Mouse (Mus musculus) retina, adult 2 months (tissue): ENCODE data around the gene Capns1.
"Not testable (repeated sequence)": the region's sequence is repeated elsewhere in the genome, so short reads cannot be mapped to it uniquely, and the experiment has no call there.

ENCODE experiments used
- DNase-seq: peaks from one replicate; pipeline ENCODE4 v3.0.0-alpha.2; 2012; ENCODE audit warnings: low read depth, low spot score

Gene Capns1

DNA sequence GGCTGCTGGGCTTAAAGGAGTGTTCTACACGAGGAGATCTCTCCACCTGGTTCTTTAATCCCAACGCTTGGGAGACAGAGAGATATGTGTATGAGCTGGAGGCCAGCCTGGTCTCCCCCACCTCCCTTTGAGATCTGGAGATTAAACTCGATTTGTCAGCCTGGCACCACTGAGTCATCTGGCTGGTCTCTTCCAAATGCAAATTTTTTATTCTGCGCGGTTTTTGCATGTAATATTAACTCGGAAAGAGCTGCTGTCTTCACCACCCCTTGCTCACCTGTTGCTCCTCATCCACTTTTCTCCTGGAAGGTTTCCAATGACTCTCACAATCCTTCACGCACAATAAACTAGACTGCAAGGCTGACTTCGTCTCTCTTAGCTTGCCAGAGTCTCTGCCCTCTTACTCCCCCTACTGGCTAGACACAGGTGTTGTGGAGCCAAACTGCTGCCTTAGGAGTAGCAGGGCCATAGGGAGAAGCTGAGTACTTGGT, at the start of gene Capns1:
TSS of gene Capns1 (minus strand) at position 331 of the 491 bp plus-strand sequence.
- peak; percentile 67 for DNase-seq

DNA sequence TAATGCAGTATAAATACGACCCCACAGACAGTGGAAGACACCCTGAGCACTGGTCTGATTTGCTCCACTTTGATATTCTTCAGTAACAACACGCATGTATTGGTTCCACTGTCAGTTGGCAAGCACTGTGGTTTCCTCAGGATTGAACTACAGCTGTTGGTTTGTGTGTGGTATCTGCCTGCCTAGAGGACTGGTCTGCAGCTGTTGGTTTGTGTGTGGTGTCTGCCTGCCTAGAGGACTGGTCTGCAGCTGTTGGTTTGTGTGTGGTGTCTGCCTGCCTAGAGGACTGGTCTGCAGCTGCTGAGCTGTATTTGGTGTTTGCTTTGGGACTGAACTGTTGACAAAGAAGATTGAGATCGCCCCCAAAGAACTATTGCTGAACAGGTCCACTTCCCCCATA, 38.8 kb upstream of the Capns1 start:
- DNase-seq: not testable (repeated sequence)

DNA sequence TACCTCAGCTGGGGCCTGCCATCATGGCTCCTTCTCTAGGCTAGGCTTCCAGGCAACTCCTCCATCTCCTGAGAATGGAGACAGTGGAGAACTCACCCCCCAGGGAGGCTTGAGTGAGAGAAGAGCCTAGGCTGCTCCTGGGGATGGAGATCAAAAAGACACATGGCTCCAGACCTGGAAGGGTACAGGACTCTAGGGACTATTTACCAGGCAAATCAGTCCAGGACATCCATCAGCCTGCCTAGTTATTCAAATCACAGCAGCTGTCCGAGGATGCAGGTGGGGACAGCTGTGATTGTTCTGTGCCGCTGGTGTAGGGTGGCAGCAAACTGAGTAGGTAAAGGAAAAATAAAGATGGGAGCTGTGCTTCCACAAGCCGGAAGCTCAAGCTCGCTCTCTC, 37.0 kb upstream of the Capns1 start, which contains the start of gene Ovol3:
TSS of gene Ovol3 (minus strand) at position 101 of the 400 bp plus-strand sequence.
- no peak for DNase-seq

DNA sequence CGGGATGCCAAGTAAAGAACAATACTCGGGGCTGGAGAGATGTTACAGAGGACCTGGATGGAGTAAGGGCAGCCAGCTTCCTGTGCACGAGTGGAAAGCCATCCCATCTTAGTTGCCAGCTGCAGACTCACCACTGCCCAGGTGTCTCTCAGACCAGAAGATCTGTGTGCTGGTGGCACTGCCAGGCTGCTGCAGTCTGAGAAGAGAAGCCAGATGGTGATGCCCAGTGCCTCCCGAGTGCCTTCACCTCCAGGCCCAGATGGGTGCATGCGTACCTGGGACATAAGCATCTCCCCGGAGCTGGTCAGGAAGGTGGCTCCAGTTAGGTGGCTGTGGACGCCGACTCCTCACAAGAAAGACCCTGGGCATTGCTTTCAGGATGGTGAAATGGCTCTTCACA, 36.5 kb upstream of the Capns1 start:
- no peak for DNase-seq

DNA sequence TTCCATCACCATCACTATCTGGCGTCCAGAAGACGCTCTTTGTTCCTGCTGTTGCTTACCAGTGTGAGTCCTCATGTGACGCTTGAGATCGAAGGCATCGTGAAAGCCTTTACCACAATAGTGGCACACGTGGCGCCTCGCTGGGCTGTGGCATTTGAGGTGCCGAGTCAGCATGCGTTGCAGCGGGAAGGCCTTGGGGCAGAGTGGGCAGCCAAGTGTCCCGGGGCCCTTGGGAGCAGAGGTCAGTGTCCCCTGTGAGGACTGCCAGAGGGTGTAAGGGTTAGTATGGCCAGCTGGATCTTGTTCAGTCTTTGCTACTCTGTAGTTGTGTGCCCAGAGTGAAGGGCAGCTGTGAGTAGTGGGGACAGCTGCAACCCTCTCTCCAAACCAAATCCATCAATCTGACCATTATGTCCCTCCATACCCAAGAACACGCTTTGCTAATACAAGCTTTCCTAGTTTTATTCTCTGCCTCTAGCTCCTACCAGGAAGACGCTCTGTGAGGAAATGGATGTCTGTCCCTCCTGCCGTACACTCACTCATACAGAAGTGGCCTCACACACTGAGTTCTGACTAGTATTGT, 35.8 kb upstream of the Capns1 start:
- DNase-seq: no peak

DNA sequence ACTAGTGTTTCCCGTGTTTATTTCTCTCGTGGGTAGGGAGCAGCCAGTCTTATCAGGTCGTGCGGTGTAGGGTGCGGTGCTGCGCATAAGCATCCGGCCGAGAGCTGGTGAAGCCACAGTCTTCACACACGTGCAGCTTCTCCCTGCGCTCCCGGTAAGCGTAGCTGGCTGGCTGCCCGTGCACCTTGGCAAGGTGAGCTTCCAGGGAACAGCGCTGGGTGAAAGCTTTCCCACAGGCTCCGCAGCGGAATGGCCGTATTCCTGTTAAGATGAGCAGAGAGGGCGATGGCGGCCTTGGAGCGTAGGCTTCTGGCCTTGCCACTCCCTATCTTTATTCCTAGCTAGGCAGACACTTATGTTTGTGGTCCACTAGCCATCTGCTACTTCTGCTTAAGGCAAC, 34.8 kb upstream of the Capns1 start:
- DNase-seq: no peak

DNA sequence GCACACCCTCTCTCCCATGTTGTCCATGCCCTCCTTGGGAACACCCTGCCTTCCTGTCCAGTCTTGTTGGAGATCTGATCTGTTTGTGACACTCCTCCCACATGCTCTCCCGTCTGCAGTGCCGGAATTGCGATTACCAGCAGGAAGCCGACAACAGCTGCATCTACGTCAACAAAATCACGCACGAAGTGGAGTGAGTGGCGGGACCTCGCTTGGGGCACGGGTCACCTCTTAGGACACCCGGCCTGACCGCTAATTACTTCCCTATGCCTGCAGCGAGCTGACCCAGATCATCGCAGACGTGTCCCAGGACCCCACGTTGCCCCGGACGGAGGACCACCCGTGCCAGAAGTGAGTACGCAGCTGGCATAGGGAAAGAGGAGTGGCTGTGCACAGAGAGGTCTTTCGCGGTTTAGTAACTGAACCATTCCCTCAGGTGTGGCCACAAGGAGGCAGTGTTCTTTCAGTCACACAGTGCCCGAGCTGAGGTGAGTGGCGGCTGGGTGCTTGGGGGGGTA, 34.1 kb upstream of the Capns1 start:
- no peak for DNase-seq

DNA sequence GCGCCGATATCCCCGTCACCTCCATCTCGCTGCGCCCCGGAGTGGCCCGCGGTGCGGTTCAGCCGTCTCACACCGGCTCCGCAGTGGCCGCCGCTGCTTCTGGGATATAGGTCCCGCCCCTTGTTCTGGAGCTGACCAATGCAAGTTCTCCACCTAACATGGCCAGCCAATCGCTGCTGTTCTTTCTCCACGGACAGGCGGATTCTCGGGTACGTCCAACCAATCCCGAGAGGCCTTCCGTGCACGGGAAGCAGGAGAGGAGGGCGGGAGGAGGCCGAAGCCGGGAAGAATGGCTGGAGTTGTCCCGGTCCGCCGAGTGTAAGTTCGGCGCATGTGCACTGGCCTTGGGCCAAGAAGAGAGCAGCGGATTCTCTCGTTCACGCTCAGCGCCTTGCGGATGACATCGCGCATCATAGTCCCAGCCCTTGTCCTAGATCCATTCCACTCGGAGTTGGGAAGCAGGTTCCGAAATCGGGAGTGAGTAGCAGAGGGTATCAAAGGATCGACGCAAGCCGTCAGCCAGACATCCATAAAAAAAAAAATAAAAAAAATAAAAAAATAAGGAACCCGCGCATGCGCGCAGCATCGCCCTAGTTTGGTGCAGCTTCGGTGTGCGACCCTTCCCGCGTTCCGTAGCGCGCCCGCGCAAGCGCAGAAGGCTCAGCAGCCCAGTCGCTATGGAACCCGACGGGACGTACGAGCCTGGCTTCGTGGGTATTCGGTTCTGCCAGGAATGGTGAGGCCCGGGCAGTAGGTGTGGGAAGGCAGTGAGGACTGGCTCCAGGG, 33.3 kb upstream of the Capns1 start, which contains the start of the genes Polr2i and Tbcb:
TSS of gene Polr2i (plus strand) at position 280 of the 786 bp plus-strand sequence.
TSS of gene Tbcb (minus strand) at position 604 of the 786 bp plus-strand sequence.
- DNase-seq: peak; percentile 97

DNA sequence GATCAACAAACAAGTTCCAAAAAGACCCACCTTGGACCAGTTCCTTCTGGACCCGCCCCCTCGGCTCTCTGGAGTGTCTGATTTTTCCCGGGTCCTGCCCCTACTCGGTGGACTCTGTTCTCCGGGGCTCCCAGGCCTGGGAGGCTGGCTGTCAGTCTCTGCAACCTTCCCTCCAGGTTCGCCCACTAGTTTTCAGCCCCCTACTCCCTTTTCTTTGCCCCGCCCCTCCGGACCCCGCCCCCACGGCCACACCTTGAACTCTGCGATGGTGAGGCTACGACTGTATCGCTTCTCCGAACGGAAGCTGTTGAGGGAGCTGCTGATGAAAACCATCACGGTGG, 32.7 kb upstream of the Capns1 start:
- no peak for DNase-seq

DNA sequence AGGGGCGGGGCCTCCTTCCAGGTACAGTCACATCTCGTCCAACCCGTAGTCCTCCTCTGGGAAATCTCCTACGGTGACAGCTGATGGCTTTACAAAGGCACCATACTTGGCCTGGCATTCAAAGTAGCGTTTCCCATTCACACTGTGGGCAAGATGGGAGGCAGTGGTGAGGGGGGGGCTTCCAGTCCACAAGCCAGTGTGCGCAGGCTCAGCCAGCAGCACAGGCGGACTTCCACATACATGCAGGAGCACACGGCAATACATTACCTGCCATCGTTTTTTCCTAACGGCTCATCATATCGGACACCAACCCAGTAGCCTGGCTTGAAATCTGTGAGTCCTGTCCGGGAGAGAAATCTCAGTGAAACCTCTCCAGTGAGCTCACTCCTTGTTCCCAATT, 25.6 kb upstream of the Capns1 start:
- DNase-seq: no peak

DNA sequence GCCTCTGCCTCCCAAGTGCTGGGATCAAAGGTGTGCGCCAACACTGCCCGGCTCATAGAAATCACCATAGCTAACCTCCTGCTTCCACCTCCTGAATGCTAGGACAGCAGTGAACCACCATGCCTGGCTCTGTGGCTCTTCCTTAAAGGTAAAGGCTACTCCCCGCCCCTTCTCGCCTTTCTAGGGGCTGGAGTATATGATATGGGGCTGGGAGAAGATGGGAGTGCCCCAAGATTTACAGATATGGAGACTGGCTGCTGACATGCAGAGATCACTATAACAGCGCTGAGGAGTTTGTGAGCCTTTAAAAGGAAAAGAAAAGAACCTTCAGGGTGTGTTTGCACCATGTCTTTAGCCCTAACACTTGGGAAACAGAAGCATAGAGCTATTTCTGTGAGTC, 23.6 kb upstream of the Capns1 start:
- no peak for DNase-seq

DNA sequence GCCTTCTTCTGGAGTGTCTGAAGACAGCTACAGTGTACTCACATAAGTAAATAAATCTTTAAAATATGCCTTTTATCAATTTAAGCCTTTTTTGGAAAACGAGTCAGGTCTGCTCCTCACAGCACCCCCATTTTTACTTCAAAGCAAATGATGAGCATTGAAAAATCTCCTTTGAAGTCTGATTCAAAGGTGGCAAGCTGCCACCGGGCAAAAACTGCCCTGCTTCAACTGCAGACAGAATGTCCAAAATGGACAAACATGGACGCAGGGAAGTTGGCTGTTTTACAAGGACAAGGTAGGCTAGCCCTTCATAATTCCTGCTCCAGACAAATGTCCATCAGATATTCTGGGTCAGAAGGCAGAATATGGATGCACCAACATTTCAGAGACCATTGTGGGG, 22.8 kb upstream of the Capns1 start:
- no peak for DNase-seq

DNA sequence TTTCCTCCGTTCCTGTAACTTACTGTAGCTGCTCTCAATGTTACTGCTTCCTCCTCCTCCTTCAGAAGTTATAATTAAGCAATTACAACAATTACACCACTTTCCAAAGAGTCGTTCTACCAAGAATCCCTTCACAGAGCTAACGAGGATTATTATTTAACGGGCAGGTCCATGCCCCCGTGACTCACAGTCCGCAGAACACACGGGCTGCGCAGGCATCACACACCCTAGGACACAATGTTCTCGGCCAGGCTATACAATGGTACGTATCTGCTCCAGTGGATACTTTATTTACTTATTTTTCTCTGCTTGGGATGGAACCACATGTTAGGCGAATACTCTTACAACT, 21.4 kb upstream of the Capns1 start:
- no peak for DNase-seq

DNA sequence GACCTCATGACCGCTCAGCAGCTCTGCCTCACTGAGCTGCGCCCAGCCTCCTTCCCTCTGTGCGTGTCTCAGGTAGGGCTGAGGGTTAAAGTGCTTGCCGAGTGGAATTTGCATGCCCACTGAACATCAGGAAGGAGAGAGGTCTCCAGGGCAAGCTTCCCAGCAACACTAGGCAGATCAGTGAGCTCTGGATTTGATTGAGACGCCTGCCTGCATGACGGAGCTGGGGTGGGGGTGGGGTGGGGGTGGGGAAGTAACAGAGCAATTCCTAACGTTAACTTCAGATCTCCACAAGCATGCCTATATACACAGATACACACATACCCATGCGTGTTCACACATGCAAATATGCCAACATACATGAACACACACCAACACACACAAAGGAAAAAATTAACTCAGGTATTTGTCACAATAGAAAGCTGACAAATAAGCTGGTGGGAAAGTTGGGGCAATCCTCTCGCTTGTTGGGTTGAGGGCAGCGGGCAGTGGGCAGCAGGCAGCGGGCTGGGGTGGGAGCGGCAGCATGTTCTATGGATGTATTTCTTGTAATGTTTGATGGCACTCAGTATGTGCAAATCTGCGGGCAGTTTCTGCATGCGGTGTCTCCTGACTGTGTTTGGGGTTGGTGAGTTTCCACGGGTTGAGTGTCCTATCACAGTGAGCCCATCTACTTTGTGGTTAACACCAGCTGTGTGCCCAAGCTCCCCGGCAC, 20.8 kb upstream of the Capns1 start:
- DNase-seq: peak; percentile 64

DNA sequence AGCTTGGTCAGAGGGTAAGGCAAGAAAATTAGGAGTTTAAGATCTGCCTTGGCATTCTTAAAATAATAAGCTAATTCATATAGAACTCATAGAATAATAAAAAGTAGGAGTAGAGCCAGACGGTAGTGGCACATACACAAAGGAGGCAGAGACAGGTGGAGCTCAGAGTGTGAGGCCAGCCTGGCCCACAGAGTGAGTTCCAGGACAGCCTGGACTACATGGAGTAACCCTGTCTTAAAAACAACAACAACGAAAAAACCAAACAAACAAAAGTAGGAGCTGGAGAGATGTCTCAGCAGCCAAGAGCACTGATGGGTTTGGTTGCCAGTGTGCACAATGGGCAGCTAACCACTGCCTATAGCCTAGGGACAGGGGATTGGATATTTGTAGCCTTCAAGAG, 18.7 kb upstream of the Capns1 start:
- DNase-seq: no peak

DNA sequence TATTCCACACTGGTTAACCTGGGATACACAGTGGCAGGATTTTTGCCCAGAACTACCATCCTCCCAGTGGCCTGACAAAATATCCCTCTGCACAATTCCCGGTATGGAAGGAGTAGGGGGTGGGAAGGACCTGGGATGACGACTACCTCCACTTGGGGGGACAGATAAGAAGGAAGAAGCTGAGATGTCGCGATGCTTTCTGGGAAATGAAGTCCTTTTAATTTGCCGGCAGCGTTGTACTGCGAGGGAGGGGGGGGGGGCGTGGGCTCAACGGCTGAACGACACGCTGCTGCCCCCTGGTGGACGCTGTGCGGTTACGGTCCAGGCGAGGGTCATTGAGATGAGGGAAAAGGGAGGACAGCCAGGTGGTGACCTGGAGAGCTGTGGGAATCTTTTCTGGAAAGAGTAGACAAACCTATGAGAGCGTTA, 18.1 kb upstream of the Capns1 start:
- peak; percentile 83 for DNase-seq

DNA sequence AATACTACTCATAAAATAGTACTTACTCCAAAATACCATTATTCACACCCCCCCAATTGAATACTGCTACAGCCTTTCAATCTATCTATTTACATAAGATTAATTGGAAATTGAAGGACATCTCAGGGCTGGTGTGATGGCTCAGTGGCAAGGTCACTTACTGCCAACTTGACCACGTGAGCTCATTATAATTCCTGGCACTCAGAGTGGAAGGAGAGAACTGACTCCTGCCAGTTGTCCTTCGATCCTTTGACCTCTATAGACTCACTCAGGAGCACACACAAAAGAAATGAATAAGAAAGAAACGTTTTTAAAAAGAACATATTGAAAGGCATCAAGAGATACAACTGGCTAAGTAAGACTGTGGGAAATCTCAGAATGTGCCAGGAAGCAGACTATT, 17.3 kb upstream of the Capns1 start:
- no peak for DNase-seq

DNA sequence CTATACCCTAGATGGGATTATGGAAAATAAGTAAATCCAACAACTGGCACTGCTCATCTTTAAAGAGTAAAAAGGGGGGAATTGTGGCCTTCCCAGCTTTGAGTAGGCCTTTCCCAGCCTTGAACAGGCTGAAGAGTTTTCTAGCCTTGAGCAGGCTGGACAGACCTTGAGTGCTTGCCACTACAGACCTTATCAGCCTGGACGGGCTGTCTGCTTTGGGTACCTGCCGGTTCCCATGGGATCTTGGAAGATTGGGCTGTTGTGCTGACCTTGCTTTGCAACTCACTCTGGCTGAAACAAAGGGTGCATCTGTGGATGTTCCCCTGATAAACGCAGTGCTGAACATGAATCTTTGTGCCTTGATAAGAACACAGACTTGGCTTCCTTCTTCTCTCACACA, 15.3 kb upstream of the Capns1 start:
- no peak for DNase-seq

DNA sequence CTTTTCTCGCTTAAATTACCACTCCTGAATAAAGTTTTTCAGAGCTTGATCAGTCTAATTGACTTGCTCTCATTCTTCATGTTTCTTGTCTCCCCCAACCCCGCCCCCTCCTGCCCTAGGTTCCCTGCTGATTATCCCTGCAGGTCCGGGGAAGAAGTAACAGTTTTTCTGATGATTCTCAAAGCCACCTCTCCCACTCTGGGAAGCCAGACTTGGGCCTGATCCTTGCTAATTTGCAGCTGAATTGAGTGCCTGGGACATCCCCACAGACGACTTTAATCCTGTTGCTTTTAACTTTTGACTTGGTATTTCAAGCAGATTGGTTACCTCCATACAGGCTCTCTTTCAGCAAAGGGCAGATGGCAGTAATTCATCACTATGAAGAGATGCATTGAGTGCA, 12.4 kb upstream of the Capns1 start:
- no peak for DNase-seq

DNA sequence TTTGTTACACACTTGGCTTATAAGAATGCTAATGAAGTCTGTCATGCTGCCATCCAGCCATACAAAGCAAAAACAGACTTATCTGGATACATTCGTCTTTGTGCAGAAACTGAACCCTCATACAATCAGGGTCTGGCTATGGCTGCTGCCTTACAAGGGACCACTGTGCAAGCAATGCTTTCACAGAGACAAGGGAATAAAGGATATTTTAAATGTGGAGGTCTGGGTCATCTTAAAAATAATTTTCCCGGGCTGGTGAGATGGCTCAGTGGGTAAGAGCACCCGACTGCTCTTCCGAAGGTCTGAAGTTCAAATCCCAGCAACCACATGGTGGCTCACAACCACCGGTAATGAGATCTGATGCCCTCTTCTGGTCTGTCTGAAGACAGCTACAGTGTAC, 7.8 kb upstream of the Capns1 start:
- not testable (repeated sequence) for DNase-seq

DNA sequence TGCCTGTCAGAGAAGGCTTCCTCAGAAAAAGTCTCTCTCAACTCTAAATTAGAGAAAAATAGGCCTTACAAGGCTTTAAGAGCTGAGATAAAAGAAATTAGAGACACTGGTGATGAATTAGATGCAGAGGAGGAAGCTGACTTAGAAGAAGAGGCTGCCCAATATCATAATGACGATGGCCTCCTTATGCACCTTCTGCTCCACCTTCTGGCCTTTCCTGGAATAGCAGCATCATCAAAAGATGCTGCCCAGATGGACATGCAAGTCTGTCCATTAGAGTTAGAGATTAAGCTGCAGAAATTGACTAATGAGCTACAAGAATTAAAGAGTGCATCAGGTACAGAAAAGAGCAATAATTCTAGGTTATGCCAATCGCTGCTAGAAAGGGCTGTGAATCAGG, 6.8 kb upstream of the Capns1 start:
- no peak for DNase-seq

DNA sequence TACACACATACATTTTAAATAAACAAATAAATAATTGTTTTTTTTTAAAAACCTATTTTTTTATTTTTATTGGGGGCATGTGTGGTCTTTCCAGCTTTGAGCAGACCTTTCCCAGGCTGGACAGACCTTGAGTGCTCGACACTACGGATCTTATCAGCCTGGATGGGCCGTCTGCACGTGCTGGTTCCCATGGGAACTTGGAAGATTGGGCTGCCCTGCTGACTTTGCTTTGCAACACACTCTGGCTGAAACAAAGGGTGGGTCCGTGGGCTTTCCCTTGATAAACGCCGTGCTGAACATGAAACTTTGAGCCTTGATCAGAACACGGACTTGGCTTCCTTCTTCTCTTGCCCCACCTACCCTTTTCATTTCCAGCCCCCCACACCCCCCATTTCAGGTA, 5.8 kb upstream of the Capns1 start:
- no peak for DNase-seq
